Mouse (Mus musculus) small intestine, adult 2 months (tissue): ENCODE measurements at regions not wholly inside any gene's neighbourhood (a gene's known extent, or its start where the extent isn't known, plus 50 kb on each side); places are given as distances from the start of the nearest gene placed in this dataset.

Experiments used
- CTCF ChIP-seq: fragments of 200-500 bp; IDR thresholded peaks from 2 replicates; pipeline ENCODE4 v1.5.1; 2012; ENCODE audit warnings: low read depth, mild to moderate bottlenecking, control low read depth, inconsistent platforms, low read length, moderate library complexity, mixed read lengths; ENCODE audit not compliant: insufficient replicate concordance, insufficient read length; ENCODE audit errors: extremely low read depth
- POLR2A ChIP-seq: fragments of 200-500 bp; IDR thresholded peaks from 2 replicates; pipeline ENCODE4 v1.6.1; 2012; ENCODE audit warnings: low read depth, mild to moderate bottlenecking, control low read depth, inconsistent platforms, low read length, moderate library complexity

GRCm38 (mm10) chr10:98332682-98333081 lies 581.5 kb upstream of the Atp2b1 start:
- TF ChIP-seq CTCF = no peak
- TF ChIP-seq POLR2A = no peak
